Mouse (Mus musculus) MEL (cell line): ENCODE measurements around the gene AU021092.

Source experiments
- E2F4 ChIP-seq: IDR thresholded peaks from 2 replicates; pipeline ENCODE4 v1.6.1; 2011; ENCODE audit warnings: low read depth, low read length, improper control_type of control experiment, borderline replicate concordance
- GABPA ChIP-seq: IDR thresholded peaks from 2 replicates; pipeline ENCODE4 v1.6.1; 2012; ENCODE audit warnings: low read depth, mild to moderate bottlenecking, inconsistent platforms, low read length, improper control_type of control experiment, moderate library complexity
- GATA1 ChIP-seq: IDR thresholded peaks from 2 replicates; pipeline ENCODE4 v1.6.1; 2011; ENCODE audit warnings: low read depth, low read length, improper control_type of control experiment
- MEF2A ChIP-seq: IDR thresholded peaks from 2 replicates; pipeline ENCODE4 v1.6.1; 2014; ENCODE audit warnings: low read depth, mild to moderate bottlenecking, inconsistent platforms, low read length, improper control_type of control experiment; ENCODE audit not compliant: poor library complexity, insufficient replicate concordance, severe bottlenecking; ENCODE audit errors: extremely low read depth
- MXI1 ChIP-seq: IDR thresholded peaks from 2 replicates; pipeline ENCODE4 v1.6.1; 2011; ENCODE audit warnings: mild to moderate bottlenecking, low read depth, low read length, improper control_type of control experiment
- POLR2A ChIP-seq, 2 experiments: IDR thresholded peaks; 2 replicates each; pipeline ENCODE4 v1.6.1; 2011 to 2012; ENCODE audit warnings: low read length in 2 of 2, mild to moderate bottlenecking in 2 of 2, control low read depth in 1 of 2, improper control_type of control experiment in 1 of 2, low read depth in 1 of 2, moderate library complexity in 1 of 2; ENCODE audit not compliant: control insufficient read depth in 1 of 2, insufficient read depth in 1 of 2, poor library complexity in 1 of 2
- TBP ChIP-seq: IDR thresholded peaks from 2 replicates; pipeline ENCODE4 v1.8.0; 2011; ENCODE audit warnings: low read depth, low read length, improper control_type of control experiment
- ZC3H11A ChIP-seq: IDR thresholded peaks from 2 replicates; pipeline ENCODE4 v1.6.1; 2012; ENCODE audit warnings: low read depth, mild to moderate bottlenecking, inconsistent platforms, low read length, improper control_type of control experiment

GRCm38 (mm10) chr16:5195080-5195479 lies 27.0 kb downstream of the AU021092 start:
- no peak for TF ChIP-seq MXI1
- no peak for TF ChIP-seq GATA1
- no peak for TF ChIP-seq MEF2A
- no peak for TF ChIP-seq POLR2A (IDR thresholded peaks at IDR 0.05; ENCODE audit: control insufficient read depth in 1 of 2, insufficient read depth in 1 of 2, low read depth in 1 of 2, low read length in 2 of 2, poor library complexity in 1 of 2)
- TF ChIP-seq ZC3H11A: no peak
- TF ChIP-seq GABPA: no peak
- no peak for TF ChIP-seq TBP
- no peak for TF ChIP-seq E2F4
